Mouse (Mus musculus): ENCODE results near the gene Hnrnpl. TPM values are rescaled to one million over a fixed set of nuclear protein-coding genes. Genes with fewer than 3 reads are reported as not detected.

Gene Hnrnpl
- polyA plus RNA-seq, 1 experiment = 837 TPM

DNA sequence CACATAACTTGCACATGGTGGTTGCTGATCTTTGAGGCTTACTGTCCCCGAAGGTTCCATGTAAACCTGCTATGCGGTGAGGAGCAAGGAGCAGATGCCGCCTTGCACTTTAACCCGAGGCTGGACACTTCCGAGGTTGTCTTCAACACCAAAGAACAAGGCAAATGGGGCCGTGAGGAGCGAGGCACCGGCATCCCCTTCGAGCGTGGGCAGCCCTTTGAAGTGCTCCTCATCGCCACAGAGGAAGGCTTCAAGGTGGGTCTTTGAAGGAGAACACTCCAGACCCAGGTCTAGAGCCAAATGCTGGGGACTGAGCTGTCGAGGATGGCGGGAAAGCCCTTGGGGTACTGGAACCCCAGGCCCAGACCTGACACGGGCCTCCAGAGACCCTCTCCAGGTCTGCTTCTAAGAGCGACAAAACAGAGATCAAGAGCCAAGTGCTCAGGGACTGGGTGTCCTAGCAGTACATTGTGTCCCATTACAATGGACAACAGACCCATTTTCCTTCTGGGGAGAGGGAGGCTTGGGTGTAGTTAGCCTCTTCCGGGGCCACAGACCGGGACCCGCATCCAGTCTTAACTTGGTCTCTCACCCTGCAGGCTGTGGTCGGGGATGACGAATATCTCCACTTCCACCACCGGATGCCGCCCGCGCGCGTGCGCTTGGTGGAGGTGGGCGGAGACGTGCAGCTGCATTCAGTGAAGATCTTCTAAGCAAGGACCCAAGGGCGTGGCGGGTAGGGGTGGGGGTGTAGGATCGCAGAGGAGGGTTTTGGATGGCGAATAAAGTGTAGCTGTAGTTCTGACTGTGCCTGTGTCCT is 57.4 kb downstream of the Hnrnpl start:
- TF ChIP-seq GATA1 (IDR thresholded peaks at IDR 0.05; ENCODE audit: low read length) = no peak

DNA sequence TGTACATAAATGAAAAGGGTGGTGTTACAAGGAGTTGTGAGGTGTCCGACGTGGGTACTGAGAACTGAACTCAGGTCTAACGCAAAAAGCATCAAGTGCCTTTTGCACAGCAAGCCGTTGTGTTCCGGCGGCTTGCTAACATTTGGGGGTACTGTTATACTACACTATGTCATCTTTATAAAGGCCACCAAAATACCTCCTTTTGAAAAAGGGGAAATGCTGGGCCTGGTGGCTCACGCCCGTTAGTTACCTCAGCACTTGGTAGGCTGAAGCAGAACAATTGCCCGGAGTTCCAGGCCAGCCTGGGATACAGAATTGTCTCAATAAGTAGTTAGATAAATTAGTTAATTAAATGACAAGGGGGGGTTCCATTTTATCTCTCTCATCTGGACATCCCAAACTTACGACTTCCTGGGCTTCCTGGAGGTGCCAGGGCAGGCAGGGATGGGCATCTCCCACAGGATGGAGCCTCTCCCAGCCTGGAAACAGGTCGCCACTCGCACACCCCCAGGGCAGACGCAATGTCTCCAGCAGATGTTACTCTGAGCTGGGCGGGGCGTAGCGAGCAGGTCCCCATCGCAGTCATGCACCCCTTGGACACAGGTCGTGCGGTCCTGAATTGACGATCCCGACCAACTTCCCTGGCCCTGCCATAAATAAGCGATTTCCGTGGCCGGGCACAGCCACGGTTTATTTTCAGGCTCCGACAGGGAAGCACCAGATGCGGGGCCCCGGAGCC is 58.6 kb downstream of the Hnrnpl start:
- no peak for TF ChIP-seq GATA1 (IDR thresholded peaks at IDR 0.05; ENCODE audit: low read length)

DNA sequence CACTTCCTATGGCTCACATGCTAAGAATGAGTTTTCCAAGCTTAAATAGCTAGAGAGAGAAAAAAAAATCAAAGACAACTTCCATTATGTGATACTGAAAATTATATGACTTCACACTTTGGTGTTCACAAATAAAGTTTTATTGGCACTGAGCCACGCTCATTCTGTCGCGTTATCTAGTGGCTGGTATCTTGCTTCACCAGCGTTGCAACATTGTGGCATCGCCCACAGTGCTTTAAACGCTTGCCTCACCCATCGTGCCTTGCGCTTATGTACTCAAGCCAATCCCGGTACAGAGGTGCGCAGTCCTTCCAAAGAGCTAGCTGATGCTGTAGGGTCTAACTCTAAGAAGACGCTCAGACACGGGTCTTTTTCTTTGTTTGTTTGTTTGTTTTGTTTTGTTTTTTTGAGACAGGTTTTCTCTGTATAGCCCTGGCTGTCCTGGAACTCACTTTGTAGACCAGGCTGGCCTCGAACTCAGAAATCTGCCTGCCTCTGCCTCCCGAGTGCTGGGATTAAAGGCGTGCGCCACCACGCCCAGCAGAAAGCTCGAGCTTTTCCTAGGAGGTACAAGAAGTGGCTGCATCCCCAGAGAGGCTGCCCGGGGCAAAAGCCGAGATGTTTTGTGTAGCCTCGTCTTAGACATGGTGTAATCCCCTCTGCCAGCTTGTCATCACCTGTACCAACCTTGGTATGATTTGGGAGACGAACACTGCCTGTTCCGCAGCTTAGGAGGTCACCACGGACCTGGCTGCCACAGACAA is 62.7 kb downstream of the Hnrnpl start:
- TF ChIP-seq GATA1 (IDR thresholded peaks at IDR 0.05; ENCODE audit: low read length) = no peak

Other genes starting within 250 kb of the Hnrnpl start
- gene Samd4b, start 210.4 kb upstream of the Hnrnpl start, polyA plus RNA-seq (2012) = 95.5 and 118 TPM in 2 replicates
- 108 and 142 TPM in 2 replicates for gene Pak4, start 210.4 kb upstream of the Hnrnpl start, polyA plus RNA-seq (2012)
- not detected in 2 replicates for gene Acp7, start 177.2 kb upstream of the Hnrnpl start, polyA plus RNA-seq (2012)
- gene Fbxo27, start 115.7 kb upstream of the Hnrnpl start, polyA plus RNA-seq (2012) = not detected in 2 replicates
- not detected in 2 replicates for gene Fbxo17, start 91.7 kb upstream of the Hnrnpl start, polyA plus RNA-seq (2012)
- 367 and 514 TPM in 2 replicates for gene Mrps12, start 66.7 kb upstream of the Hnrnpl start, polyA plus RNA-seq (2012)
- 72.4 and 89.6 TPM in 2 replicates for gene Sars2, start 66.5 kb upstream of the Hnrnpl start, polyA plus RNA-seq (2012)
- 0.10 TPM in 1 of 2 replicates, not detected in the other for gene Ccer2, start 52.4 kb upstream of the Hnrnpl start, polyA plus RNA-seq (2012)
- gene Sirt2, start 41.8 kb upstream of the Hnrnpl start, polyA plus RNA-seq (2012) = 154 and 161 TPM in 2 replicates
- 200 and 233 TPM in 2 replicates for gene Nfkbib, start 41.0 kb upstream of the Hnrnpl start, polyA plus RNA-seq (2012)
- 0.52 and 0.89 TPM in 2 replicates for gene Rinl, start 19.6 kb upstream of the Hnrnpl start, polyA plus RNA-seq (2012)
- 13.8 and 59.9 TPM in 2 replicates for gene Ech1, start 16.7 kb downstream of the Hnrnpl start, polyA plus RNA-seq (2012)
- 0.26 and 0.70 TPM in 2 replicates for gene Lgals4, start 25.3 kb downstream of the Hnrnpl start, polyA plus RNA-seq (2012)
- gene Lgals7, start 55.3 kb downstream of the Hnrnpl start, polyA plus RNA-seq (2012) = 2.2 and 2.5 TPM in 2 replicates
- gene Capn12, start 72.9 kb downstream of the Hnrnpl start, polyA plus RNA-seq (2012) = 0.03 and 0.04 TPM in 2 replicates
- 421 and 451 TPM in 2 replicates for gene Actn4, start 153.8 kb downstream of the Hnrnpl start, polyA plus RNA-seq (2012)
- 100 and 388 TPM in 2 replicates for gene Eif3k, start 173.3 kb downstream of the Hnrnpl start, polyA plus RNA-seq (2012)
- gene Map4k1, start 173.5 kb downstream of the Hnrnpl start, polyA plus RNA-seq (2012) = 90.7 and 110 TPM in 2 replicates